In genomic region chr17:65886571-65886970, GRCm38 (mm10) we compare ENCODE assay signal across 8 mouse cellular contexts. TPM values are rescaled to one million over a fixed set of nuclear protein-coding genes. Genes with fewer than 3 reads are reported as not detected.
DNase-seq lines count a peak whose midpoint lies in the region; ATAC-seq and TF ChIP-seq lines count a peak whose summit lies in the region.

No protein-coding gene starts in this region.

- no peak for TF ChIP-seq POLR2A in embryonic fibroblast, embryonic 13.5 days (IDR thresholded peaks at IDR 0.05; ENCODE audit: low read depth, low read length)
- TF ChIP-seq POLR2A in myocyte (IDR thresholded peaks at IDR 0.05; ENCODE audit: insufficient read length, low read depth): no peak

- H3K27ac ChIP-seq in left cerebral cortex, adult 2 months: peak overlapping the region; percentile 98
- H3K27ac ChIP-seq in embryonic fibroblast, embryonic 13.5 days (ENCODE audit: insufficient read depth, low read length): peak overlapping the region; percentile 85
- H3K27ac ChIP-seq in intestine, embryonic 14.5 days (ENCODE audit: low read depth): peak overlapping the region; percentile 95; the same call in 1 of the 2 replicates

- 56% methylated on average over 9 of the region's 9 CpGs for WGBS in intestine, embryonic 14.5 days

- H3K4me1 ChIP-seq in embryonic fibroblast, embryonic 13.5 days (ENCODE audit: control insufficient read depth, insufficient read depth, low read length): no peaks in the 10 kb centered on the region; the same call in 1 of the 2 replicates
- peaks cover 13% of the 10 kb centered on the region for H3K4me1 ChIP-seq in intestine, embryonic 14.5 days (replicated peaks; ENCODE audit: control insufficient read depth, insufficient read depth, low read length)

- no peak for ATAC-seq in intestine, embryonic 14.5 days (replicated peaks; ENCODE audit: low FRiP score, low TSS enrichment, low read depth)

- H3ac ChIP-seq in myocyte (ENCODE audit: control insufficient read depth, insufficient read length): no peak overlapping the region

- no peak for TF ChIP-seq CTCF in left cerebral cortex, adult 2 months (IDR thresholded peaks at IDR 0.05)
- TF ChIP-seq CTCF in embryonic fibroblast, embryonic 13.5 days (IDR thresholded peaks at IDR 0.05; ENCODE audit: borderline replicate concordance, insufficient read depth, low read length): no peak

- H3K9ac ChIP-seq in intestine, embryonic 14.5 days (ENCODE audit: low read length): peak overlapping the region; percentile 57

- intact Hi-C loops in left cerebral cortex, adult 2 months (cut with DNase I): loop anchor here (1.0 to 5.0 kb wide), 2 partner anchors 30 to 46 kb away; no protein-coding TSS in a partner anchor
- intact Hi-C loops in left cerebral cortex, postnatal 25 days (cut with DNase I): no loop called here

- H3K27me3 ChIP-seq in intestine, embryonic 14.5 days (replicated peaks; ENCODE audit: control insufficient read depth, insufficient read depth, low read length): no peaks in the 10 kb centered on the region
- H3K27me3 ChIP-seq in myocyte (ENCODE audit: control insufficient read depth, insufficient read depth, insufficient read length): no peaks in the 10 kb centered on the region

- H3K79me2 ChIP-seq in myocyte (ENCODE audit: control insufficient read depth, insufficient read depth): peaks cover 24% of the 10 kb centered on the region

- no peaks in the 10 kb centered on the region for H3K9me3 ChIP-seq in intestine, embryonic 14.5 days (ENCODE audit: control insufficient read depth, low read length)

- DNase-seq in left cerebral cortex, adult 2 months (ENCODE audit: extremely low spot score in 1 of 2, low spot score in 2 of 2): no peak
- DNase-seq in left cerebral cortex, postnatal 25 days (ENCODE audit: low spot score in 2 of 2): no peak
- peak; percentile 49 for DNase-seq in intestine, embryonic 14.5 days (ENCODE audit: low spot score)
- no peak for DNase-seq in thymus, postnatal 36 days
- DNase-seq in gastrocnemius, adult 8-10 months (ENCODE audit: low spot score in 2 of 2): no peak
- DNase-seq in layer of hippocampus, postnatal 14 days (ENCODE audit: low spot score in 2 of 2): no peak

- H3K4me3 ChIP-seq in left cerebral cortex, adult 2 months: peak overlapping the region; percentile 91
- no peak overlapping the region for H3K4me3 ChIP-seq in embryonic fibroblast, embryonic 13.5 days (ENCODE audit: insufficient read depth, low read length)
- peak overlapping the region; percentile 86; the same call in 1 of the 2 replicates for H3K4me3 ChIP-seq in intestine, embryonic 14.5 days (ENCODE audit: low read depth, low read length)
- H3K4me3 ChIP-seq in myocyte: peak overlapping the region; percentile 40

- H3K36me3 ChIP-seq in intestine, embryonic 14.5 days (ENCODE audit: control insufficient read depth, insufficient read depth, low read length): no peaks in the 10 kb centered on the region
- H3K36me3 ChIP-seq in myocyte (ENCODE audit: control insufficient read depth, insufficient read depth): no peaks in the 10 kb centered on the region

- peak overlapping the region; percentile 66 for H3K4me2 ChIP-seq in intestine, embryonic 14.5 days (ENCODE audit: low read length)
- peak overlapping the region; percentile 83 for H3K4me2 ChIP-seq in myocyte (ENCODE audit: low read depth)

TF ChIP-seq in myocyte, 11 proteins besides CTCF, POLR2A, EP300 and RAD21:
- TF ChIP-seq TCF12 (IDR thresholded peaks at IDR 0.05; ENCODE audit: insufficient read depth, poor library complexity, severe bottlenecking) (no peak), POLR2AphosphoS2 (IDR thresholded peaks at IDR 0.05; ENCODE audit: insufficient read length, low read depth) (no peak), TCF3 (IDR thresholded peaks at IDR 0.05; ENCODE audit: insufficient read length, low read depth) (no peak), USF1 (IDR thresholded peaks at IDR 0.05; ENCODE audit: low read depth) (no peak), MAX (IDR thresholded peaks at IDR 0.05; ENCODE audit: low read depth) (no peak), SRF (IDR thresholded peaks at IDR 0.05; ENCODE audit: control insufficient read depth, insufficient read length, low read depth) (no peak), REST (IDR thresholded peaks at IDR 0.05; ENCODE audit: insufficient read depth, insufficient read length) (no peak), MYOG (IDR thresholded peaks at IDR 0.05; ENCODE audit: control insufficient read depth in 1 of 3, insufficient read depth in 1 of 3, insufficient read length in 2 of 3, low read depth in 2 of 3) (no peak), E2F4 (IDR thresholded peaks at IDR 0.05; ENCODE audit: insufficient read depth) (no peak), CEBPB (IDR thresholded peaks at IDR 0.05; ENCODE audit: insufficient read depth, poor library complexity, severe bottlenecking) (no peak), MYOD1 (IDR thresholded peaks at IDR 0.05; ENCODE audit: control insufficient read depth in 1 of 3, insufficient read length in 2 of 3, low read depth in 2 of 3) (no peak)

RNA-seq across cellular contexts. Expression of gene Ralbp1, which starts 1.0 kb away (rescaled TPM):
- total RNA-seq in left cerebral cortex, adult 2 months (2021): 10 to 100 TPM; 69.3 to 69.6 TPM
- total RNA-seq in left cerebral cortex, postnatal 25 days (2021): 10 to 100 TPM; 53.1 to 57.8 TPM
- 34.8 and 36.0 TPM in 2 replicates for polyA plus RNA-seq in embryonic fibroblast, embryonic 13.5 days (2011; ENCODE audit: insufficient read length, low read depth, missing spikeins)
- 62.0 and 67.7 TPM in 2 replicates for polyA plus RNA-seq in intestine, embryonic 14.5 days (2014; fragmentation: Nextera tagmentation; extraction: Ambion mirVana)
- 24.5 TPM for polyA plus RNA-seq in myocyte (2012; fragmentation: generic; extraction: Trizol)
- 10 to 100 TPM; 24.5 to 31.2 (median 28.6) TPM for total RNA-seq in gastrocnemius, adult 8-10 months (2022)
- 10 to 100 TPM; 43.7 to 45.7 TPM for total RNA-seq in layer of hippocampus, postnatal 14 days (2021)
